Mouse (Mus musculus): Measurements from ENCODE around the gene Tns4.

The Tns4 gene

DNA sequence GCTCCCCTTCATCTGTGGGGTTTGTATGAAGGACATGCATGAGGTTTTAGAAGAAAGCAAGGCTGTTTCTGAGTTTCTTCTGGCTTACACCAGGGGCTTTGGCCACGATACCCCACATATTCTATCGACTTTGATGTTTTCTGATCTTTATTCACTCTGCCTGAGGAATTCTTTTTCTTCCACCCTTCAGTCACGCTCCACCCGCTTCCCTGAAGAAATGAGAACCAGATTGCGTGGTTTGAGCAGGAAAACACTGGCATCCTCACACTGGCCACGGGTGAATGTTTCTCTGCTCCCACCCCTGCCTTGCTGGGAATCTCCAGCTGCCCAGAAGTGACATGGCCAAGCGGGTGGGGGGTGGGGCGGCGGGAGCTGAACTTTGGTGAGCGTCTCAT, 35.5 kb upstream of the Tns4 start:
- no peak for TF ChIP-seq GATA4 (IDR thresholded peaks at IDR 0.05; ENCODE audit: insufficient replicate concordance, low read length)

DNA sequence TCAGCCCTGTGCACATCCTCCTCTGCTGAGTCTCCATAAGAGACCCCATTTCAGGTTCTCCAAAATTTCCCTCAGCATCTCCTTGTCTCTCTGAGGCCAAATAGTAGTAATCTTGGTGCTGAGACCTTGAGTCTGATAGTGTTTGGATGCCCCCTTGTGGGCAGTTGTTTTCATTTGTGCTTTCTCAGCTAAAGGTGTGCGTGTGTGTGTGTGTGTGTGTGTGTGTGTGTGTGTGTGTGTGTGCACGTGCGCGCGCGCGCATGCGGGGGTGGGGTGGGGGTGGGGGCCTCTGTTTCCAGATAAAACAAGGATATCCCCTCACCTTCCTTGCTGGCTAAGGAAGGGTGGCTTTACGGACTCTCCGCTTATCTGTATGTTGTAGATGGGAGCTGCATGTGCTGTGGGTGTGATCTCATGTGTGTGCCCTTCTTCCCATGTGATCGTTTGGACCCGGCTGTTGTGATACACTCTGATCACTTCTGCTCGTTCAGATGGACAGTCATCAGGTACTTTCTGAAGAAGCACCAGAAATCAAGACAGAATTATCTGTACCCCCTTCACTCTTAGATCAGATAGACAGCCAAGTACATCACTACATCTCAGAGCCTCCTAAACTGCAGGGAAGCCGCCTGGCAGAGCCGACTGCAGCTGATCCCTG, 35.0 kb upstream of the Tns4 start:
- no peak for TF ChIP-seq GATA4 (IDR thresholded peaks at IDR 0.05; ENCODE audit: insufficient replicate concordance, low read length)

DNA sequence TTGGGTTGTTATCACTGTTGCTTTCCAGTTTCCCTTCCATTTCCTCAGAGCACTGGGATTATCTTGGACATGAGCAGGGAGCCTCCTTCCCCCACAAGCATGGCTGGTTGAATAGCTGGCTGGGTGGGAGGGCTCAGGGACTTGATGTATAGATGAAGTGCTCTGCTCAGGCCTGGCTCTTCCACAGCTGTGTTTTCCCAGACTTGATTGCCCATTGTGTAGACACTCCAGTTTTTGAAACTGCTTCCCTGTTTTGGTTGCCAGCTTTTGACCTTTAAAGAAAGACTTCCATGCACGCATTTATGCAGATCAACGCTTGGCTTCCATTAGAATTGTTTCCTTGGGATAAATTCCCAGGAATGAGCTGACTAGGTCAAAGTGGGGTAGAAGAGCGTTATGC, 33.6 kb upstream of the Tns4 start:
- TF ChIP-seq GATA4 (IDR thresholded peaks at IDR 0.05; ENCODE audit: insufficient replicate concordance, low read length) = no peak

DNA sequence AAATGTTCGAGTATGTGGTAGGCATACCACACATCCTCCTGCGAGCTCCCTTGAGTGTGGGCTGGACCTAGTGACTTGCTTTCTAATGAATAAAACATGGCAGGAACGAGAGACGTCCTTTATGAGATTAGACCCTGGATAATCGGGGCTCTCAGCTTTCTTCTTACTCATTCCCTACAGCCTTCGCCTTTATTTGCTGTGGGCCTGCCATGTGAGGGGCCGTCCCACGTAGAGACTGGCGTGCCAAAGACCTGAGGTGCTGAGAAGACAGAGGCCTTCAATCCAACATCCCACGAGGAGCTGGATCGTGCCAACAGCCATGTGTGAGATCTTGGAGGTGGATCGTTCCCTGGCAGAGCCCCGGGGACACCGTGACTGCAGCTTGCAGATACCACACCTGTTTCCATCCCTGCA, 32.1 kb upstream of the Tns4 start:
- no peak for TF ChIP-seq GATA4 (IDR thresholded peaks at IDR 0.05; ENCODE audit: insufficient replicate concordance, low read length)

DNA sequence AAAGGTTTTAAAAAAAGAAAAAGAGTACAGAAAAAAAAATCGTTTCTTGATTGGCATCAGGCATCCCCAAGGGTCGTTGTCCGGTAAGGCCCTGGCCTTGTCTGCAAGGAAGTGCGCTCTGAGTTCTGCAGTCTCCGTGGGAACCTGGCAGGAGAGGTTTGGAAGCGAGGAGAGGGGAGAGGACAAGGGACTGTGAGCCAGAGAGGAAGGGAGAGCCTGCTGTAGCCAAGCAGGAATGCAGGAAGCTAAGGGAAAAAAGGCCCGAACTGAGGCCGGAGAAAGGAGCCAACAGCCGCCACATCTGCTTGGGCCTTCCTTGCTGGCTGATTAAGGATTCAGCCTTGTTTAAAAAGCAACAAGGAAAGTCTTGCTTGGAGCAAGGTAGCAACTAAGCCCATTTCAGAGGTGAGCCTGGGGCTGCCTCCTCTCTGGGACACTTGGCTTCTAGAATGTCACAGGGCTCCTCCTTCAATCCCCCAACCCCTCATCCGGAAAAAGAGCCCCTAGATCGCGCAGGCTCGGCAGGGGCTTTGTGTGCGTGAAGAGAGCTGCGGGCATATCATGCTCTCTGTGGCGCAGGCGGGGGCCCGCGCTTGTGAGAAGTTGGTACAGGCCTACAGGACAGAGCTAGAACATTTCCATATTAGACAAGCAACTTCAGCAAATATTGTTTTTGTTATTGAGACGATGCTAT, 31.6 kb upstream of the Tns4 start:
- TF ChIP-seq GATA4 (IDR thresholded peaks at IDR 0.05; ENCODE audit: insufficient replicate concordance, low read length) = peak; percentile 28; the same call in 1 of the 2 replicates

DNA sequence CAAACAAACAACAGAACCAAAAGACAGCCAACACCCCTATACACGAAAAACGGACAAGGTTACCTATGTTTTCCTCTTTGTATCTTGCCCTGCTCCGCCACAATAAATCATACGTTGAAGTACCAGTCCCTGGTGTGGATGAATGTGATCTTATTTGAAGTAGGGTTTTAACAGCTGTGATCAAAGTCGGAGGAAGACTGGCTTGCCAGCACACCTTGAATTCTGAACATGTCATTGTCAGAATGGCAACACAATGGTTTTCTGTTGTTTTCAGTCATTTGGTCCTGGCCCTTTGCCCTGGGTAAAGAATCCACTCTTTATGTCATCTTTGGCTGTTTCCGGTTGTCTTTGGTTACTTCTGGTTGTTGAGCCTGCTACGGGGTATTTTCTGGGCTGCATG, 29.9 kb upstream of the Tns4 start:
- no peak for TF ChIP-seq GATA4 (IDR thresholded peaks at IDR 0.05; ENCODE audit: insufficient replicate concordance, low read length)

DNA sequence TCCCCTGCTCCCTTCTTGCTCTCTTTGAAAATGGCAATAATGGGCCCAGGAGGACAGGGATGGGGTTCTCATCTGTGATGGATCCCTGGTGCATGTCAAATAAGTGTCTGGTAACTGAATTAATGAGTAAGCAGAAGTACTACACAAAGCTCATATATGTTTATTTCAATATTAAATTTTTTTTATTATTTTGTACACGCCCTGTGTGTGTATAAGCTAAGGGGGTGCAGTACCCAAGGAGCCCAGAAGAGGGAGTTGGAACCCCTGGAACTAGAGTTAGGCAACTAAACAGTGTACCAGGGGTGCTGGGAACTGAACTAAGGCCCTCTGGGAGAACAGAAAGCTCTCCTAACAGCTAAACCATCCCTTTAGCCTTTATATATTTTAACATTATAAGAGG, 29.3 kb upstream of the Tns4 start:
- no peak for TF ChIP-seq GATA4 (IDR thresholded peaks at IDR 0.05; ENCODE audit: insufficient replicate concordance, low read length)

DNA sequence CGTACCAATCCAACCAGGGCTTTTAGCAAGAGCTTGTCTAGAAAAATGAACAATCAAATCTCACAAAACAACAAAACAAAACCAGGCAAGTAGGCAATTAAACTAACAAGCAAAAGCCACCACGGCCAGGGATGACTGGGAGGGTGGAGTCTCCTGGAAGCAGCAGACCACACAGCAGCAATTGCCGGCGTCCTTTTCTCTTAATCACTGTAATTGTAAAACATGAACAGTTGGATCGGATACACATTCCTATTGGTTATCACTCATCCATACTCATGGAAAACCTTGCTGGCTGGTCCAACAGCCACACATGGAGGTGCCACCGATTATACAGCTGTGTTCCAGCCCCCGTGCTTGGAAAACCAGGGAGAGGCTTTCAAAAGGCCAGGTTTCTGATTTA, 28.8 kb upstream of the Tns4 start:
- no peak for TF ChIP-seq GATA4 (IDR thresholded peaks at IDR 0.05; ENCODE audit: insufficient replicate concordance, low read length)

DNA sequence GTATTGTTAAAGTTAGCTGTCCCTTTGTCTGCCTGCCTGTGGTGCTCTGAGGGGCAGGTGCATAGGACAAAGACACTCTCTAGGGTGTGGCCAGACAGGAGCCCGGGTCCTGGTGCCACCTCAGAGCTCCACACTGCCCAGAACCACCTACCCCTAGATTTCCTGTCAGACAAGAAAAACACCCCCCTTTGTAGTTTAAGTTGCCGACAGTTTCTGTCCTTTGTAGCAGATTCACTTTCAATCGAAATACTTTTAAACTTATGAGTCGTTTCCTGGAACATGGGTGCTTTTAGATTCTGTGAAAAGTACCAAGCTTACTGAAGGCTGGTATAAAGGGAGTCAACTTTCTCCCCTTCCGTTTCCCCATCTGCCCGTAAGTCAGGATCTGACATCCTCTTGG, 26.8 kb upstream of the Tns4 start:
- no peak for TF ChIP-seq GATA4 (IDR thresholded peaks at IDR 0.05; ENCODE audit: insufficient replicate concordance, low read length)

DNA sequence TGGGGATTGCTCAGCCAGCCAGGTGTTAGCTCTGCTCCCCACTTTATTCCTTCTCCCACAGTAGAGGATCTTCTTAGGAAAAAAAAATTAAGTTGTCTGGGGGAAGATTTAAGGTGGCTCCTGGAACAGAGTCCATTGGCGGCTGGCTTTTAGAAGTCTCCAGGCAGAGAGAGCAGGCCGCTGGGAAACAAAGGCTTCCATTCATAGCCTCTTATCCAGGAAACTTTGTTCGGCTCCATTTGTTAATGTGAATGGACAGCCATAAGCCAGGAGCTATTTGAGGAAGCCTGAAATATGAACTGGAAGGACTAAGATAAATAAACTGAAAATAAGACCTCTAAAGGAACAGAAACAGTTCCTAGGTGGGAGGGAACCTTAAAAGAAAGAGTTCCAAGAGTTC, 24.0 kb upstream of the Tns4 start:
- TF ChIP-seq GATA4 (IDR thresholded peaks at IDR 0.05; ENCODE audit: insufficient replicate concordance, low read length) = no peak

DNA sequence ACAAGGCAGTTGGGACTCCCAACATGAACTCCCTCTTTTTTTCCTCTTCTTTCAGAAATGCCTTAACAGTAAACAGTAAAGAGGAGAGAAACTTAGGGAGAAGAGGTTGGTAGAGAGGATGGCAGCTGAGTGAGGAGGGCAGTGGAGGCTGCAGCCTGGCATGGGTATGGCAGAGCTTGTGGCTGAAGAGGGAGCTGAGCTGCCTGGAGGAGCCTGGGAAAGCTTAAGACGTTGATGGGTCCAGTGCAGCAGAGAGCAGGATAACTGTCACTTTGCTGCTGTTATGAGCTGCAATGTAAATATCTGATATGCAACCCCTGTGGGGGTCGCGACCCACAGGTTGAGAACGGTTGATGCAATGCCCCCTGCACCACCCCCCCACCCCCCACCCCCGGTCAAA, 23.6 kb upstream of the Tns4 start:
- no peak for TF ChIP-seq GATA4 (IDR thresholded peaks at IDR 0.05; ENCODE audit: insufficient replicate concordance, low read length)

DNA sequence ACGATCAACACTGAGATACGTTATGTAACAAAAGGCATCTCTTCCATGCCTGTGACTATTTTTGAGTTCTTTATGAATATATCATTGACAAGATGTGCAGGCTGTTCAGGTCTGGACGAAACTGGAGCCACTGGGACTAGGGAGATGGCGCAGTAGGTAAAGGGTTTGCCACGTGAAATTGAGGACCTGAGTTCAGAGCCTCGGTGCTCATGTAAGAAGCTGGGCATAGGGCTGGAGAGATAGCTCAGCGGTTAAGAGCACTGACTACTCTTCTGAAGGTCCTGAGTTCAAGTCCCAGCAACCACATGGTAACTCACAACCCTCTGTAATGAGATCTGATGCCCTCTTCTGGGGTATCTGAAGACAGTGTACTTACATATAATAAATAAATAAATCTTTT, 22.5 kb upstream of the Tns4 start:
- TF ChIP-seq GATA4 (IDR thresholded peaks at IDR 0.05; ENCODE audit: insufficient replicate concordance, low read length) = no peak

DNA sequence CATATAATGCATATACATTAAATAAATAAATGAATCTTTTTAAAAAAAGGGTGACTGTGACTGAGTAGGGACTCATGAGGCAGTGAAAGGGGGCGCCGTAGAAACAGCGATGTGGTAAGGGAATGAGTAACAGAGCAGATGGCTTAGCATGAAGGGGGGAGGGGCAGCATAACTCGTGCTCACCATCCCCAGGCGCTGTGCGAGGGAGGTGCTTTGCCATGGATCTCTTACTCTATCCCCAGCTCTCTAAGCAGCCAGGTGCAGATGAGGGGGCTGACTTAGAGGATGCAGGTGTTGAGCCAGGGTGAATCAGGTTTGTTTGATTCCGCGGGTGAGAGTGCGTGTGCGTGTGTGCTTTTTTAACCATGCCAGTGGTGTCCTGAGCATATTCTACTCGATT, 22.0 kb upstream of the Tns4 start:
- no peak for TF ChIP-seq GATA4 (IDR thresholded peaks at IDR 0.05; ENCODE audit: insufficient replicate concordance, low read length)

DNA sequence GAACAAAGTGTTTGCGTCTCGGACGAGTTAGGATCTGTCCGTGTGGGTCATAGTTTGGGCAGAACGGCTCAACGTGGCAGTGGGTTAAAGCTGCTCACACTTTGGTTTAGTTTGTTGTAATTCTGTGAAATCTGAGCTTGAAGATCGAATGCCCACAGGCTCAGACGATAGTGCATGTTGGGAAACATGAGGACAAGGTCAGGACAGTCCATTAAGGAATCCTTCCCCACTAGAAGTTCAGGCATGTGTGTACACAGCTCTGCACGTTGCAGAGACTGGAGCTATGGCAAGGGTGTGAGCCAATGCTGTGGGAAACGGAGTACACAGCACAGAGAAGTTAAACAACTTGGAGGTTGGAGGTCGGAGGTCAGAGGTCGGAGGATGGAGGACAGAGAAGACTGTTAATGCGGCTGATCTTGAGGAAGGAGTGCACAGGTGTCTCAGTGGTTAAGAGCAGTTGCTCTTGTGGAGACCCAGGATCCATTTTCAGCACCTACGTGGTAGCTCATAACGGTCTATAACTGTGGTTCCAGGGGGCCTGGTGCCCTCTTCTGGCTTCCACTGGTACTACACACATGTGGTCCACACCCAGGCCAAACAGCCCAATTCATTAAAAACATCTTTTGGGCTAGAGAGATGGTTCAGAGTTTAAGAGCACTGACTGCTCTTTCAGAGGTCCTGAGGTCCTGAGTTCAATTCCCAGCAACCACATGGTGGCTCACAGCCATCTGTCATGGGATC, 21.4 kb upstream of the Tns4 start:
- TF ChIP-seq GATA4 (IDR thresholded peaks at IDR 0.05; ENCODE audit: insufficient replicate concordance, low read length) = no peak

DNA sequence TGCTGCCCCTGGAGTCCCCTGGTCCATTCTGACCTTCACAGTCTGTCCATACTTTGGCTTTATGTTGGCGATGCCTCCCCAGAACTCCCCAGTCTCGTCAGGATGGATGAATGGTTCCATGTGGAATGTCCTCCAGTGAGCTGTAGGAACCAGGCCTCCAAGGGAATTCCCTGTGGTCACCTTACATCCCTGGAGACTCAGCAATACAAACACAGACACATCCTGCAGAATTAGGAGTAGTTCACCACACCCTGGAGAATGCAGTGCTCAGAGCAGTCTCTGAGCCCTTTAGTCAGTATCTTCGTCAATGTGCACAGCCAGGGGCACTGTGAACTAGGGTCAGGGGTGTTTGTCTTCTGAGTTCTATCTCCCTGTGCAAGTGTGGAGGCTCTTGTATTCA, 19.2 kb upstream of the Tns4 start:
- no peak for TF ChIP-seq GATA4 (IDR thresholded peaks at IDR 0.05; ENCODE audit: insufficient replicate concordance, low read length)

DNA sequence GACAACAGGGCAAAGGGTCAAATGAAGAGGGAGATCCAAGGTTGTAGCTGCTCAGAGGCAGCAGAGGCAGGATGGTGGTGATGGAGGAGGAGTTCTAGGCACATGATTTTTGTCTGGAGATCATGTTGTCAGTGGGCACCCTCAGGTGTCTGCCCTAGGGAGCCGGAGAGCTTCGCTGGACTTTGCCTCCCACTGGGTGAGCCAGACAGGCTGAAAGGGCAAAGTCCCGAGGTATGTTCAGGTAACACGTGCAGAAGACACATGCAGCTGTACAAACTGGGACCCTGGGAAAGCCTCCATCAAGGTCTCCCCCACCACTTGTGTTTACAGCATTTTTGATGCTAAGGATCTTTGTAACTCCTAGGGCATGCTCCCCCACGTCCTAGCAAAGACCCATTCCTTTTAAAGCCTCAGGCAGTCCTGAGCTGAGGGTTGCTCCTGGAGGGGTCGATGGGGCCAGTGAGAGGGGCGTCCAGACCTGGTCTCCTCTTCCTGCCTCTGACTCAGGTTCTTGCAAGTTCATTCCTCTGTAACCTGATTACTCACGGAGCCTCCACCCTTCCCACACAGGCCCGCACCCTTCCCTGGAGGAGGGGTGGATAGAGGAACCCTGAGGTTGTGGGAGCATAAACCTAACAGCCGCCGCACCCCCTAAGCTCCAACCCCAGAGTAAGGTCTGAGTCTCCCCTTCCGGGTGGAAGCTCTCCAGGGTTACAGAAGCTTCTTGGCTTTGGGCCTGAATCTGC, 17.0 kb upstream of the Tns4 start:
- no peak for TF ChIP-seq GATA4 (IDR thresholded peaks at IDR 0.05; ENCODE audit: insufficient replicate concordance, low read length)

Measured in liver, adult (tissue).